Mouse (Mus musculus): ENCODE measurements around the gene Atxn7l1. TPM values are rescaled to one million over a fixed set of nuclear protein-coding genes. Genes with fewer than 3 reads are reported as not detected.
A peak's percentile ranks its signal among the peaks of the same experiment; 100 is the strongest.
"Not testable (repeated sequence)": the region's sequence is repeated elsewhere in the genome, so short reads cannot be mapped to it uniquely, and the experiment has no call there.

The Atxn7l1 gene
- total RNA-seq, 2 experiments from 2014 or later: 15.2 to 16.9 TPM

GRCm38 (mm10) chr12:33149544-33150190 lies 2.2 kb downstream of the Atxn7l1 start:
- DNase-seq (ENCODE audit: low spot score): no peak

- DNase-seq (ENCODE audit: low spot score): no peak
These were observed 5.6 kb downstream of the Atxn7l1 start for GRCm38 (mm10) chr12:33153131-33153530.

GRCm38 (mm10) chr12:33153850-33154249 lies 6.4 kb downstream of the Atxn7l1 start:
- no peak for DNase-seq (ENCODE audit: low spot score)

GRCm38 (mm10) chr12:33154732-33155131 lies 7.2 kb downstream of the Atxn7l1 start:
- no peak for DNase-seq (ENCODE audit: low spot score)

- DNase-seq (ENCODE audit: low spot score): no peak
These were observed 9.0 kb downstream of the Atxn7l1 start for GRCm38 (mm10) chr12:33156334-33157018.

GRCm38 (mm10) chr12:33158256-33158655 lies 10.8 kb downstream of the Atxn7l1 start:
- DNase-seq (ENCODE audit: low spot score): no peak

- DNase-seq (ENCODE audit: low spot score): no peak
These were observed 12.9 kb downstream of the Atxn7l1 start for GRCm38 (mm10) chr12:33160406-33160805.

GRCm38 (mm10) chr12:33162541-33162940 lies 15.0 kb downstream of the Atxn7l1 start:
- DNase-seq (ENCODE audit: low spot score): no peak

- DNase-seq (ENCODE audit: low spot score): not testable (repeated sequence)
These were observed 16.5 kb downstream of the Atxn7l1 start for GRCm38 (mm10) chr12:33164019-33164418.

- no peak for DNase-seq (ENCODE audit: low spot score)
These were observed 19.2 kb downstream of the Atxn7l1 start for GRCm38 (mm10) chr12:33166712-33167111.

- no peak for DNase-seq (ENCODE audit: low spot score)
These were observed 20.1 kb downstream of the Atxn7l1 start for GRCm38 (mm10) chr12:33167545-33167944.

GRCm38 (mm10) chr12:33168491-33168890 lies 21.0 kb downstream of the Atxn7l1 start:
- no peak for DNase-seq (ENCODE audit: low spot score)

- no peak for DNase-seq (ENCODE audit: low spot score)
These were observed 22.4 kb downstream of the Atxn7l1 start for GRCm38 (mm10) chr12:33169777-33170494.

- DNase-seq (ENCODE audit: low spot score): no peak
These were observed 23.3 kb downstream of the Atxn7l1 start for GRCm38 (mm10) chr12:33170822-33171221.

GRCm38 (mm10) chr12:33172926-33173325 lies 25.4 kb downstream of the Atxn7l1 start:
- DNase-seq (ENCODE audit: low spot score): no peak

- no peak for DNase-seq (ENCODE audit: low spot score)
These were observed 26.2 kb downstream of the Atxn7l1 start for GRCm38 (mm10) chr12:33173720-33174141.

GRCm38 (mm10) chr12:33174171-33174570 lies 26.7 kb downstream of the Atxn7l1 start:
- no peak for DNase-seq (ENCODE audit: low spot score)

GRCm38 (mm10) chr12:33174675-33175357 lies 27.3 kb downstream of the Atxn7l1 start:
- DNase-seq (ENCODE audit: low spot score): no peak

GRCm38 (mm10) chr12:33175621-33176554 lies 28.4 kb downstream of the Atxn7l1 start:
- DNase-seq (ENCODE audit: low spot score): peak; percentile 84

- DNase-seq (ENCODE audit: low spot score): no peak
These were observed 29.0 kb downstream of the Atxn7l1 start for GRCm38 (mm10) chr12:33176555-33176900.

GRCm38 (mm10) chr12:33180421-33180820 lies 32.9 kb downstream of the Atxn7l1 start:
- no peak for DNase-seq (ENCODE audit: low spot score)

Data from gastrocnemius, adult 18-20 months (tissue).